Mouse (Mus musculus) testis, postnatal 14 days (tissue): ENCODE results near the gene Atg4d.
A peak's percentile ranks its signal among the peaks of the same experiment; 100 is the strongest.
"Not testable (repeated sequence)": the region's sequence is repeated elsewhere in the genome, so short reads cannot be mapped to it uniquely, and the experiment has no call there.

Source experiments
- DNase-seq: peaks from one replicate; pipeline ENCODE4 v3.0.0; 2021; ENCODE audit warnings: low spot score

Gene Atg4d

GRCm38 (mm10) chr9:21274336-21274735 lies 9.2 kb downstream of the Atg4d start:
- DNase-seq, result no peak

- no peak for DNase-seq
These were observed 10.1 kb downstream of the Atg4d start for GRCm38 (mm10) chr9:21275013-21275710.

- no peak for DNase-seq
These were observed 10.6 kb downstream of the Atg4d start for GRCm38 (mm10) chr9:21275727-21276126.

- DNase-seq, result no peak
These were observed 11.2 kb downstream of the Atg4d start for GRCm38 (mm10) chr9:21276307-21276706.

GRCm38 (mm10) chr9:21277776-21278175 lies 12.7 kb downstream of the Atg4d start:
- no peak for DNase-seq

- no peak for DNase-seq
These were observed 18.5 kb downstream of the Atg4d start for GRCm38 (mm10) chr9:21283591-21283990.

- no peak for DNase-seq
These were observed 18.9 kb downstream of the Atg4d start for GRCm38 (mm10) chr9:21283994-21284393.

GRCm38 (mm10) chr9:21286753-21287152 lies 21.7 kb downstream of the Atg4d start:
- no peak for DNase-seq

- DNase-seq, result peak; percentile 97
These were observed 22.7 kb downstream of the Atg4d start, which contains the start of gene Kri1 for GRCm38 (mm10) chr9:21287571-21288402. Gene Kri1 (minus strand): TSS chr9:21287969.

- no peak for DNase-seq
These were observed 23.6 kb downstream of the Atg4d start for GRCm38 (mm10) chr9:21288404-21289336.

GRCm38 (mm10) chr9:21289337-21289671 lies 24.2 kb downstream of the Atg4d start:
- DNase-seq, result no peak

- no peak for DNase-seq
These were observed 25.5 kb downstream of the Atg4d start for GRCm38 (mm10) chr9:21290589-21290988.

- peak; percentile 100 for DNase-seq
These were observed 26.1 kb downstream of the Atg4d start, which contains the start of gene Cdkn2d for GRCm38 (mm10) chr9:21291022-21291787. Gene Cdkn2d (minus strand): TSS chr9:21291407.

- DNase-seq, result not testable (repeated sequence)
These were observed 26.8 kb downstream of the Atg4d start for GRCm38 (mm10) chr9:21291868-21292267.

- DNase-seq, result no peak
These were observed 27.2 kb downstream of the Atg4d start for GRCm38 (mm10) chr9:21292271-21292670.

GRCm38 (mm10) chr9:21299014-21299413 lies 33.9 kb downstream of the Atg4d start:
- no peak for DNase-seq

GRCm38 (mm10) chr9:21305065-21305464 lies 40.0 kb downstream of the Atg4d start:
- no peak for DNase-seq

GRCm38 (mm10) chr9:21309150-21309741 lies 44.2 kb downstream of the Atg4d start:
- peak; percentile 75 for DNase-seq

GRCm38 (mm10) chr9:21311695-21312094 lies 46.6 kb downstream of the Atg4d start:
- no peak for DNase-seq

- DNase-seq, result no peak
These were observed 47.0 kb downstream of the Atg4d start, which contains the start of gene Ap1m2 for GRCm38 (mm10) chr9:21312134-21312533. Gene Ap1m2 (minus strand): TSS chr9:21312337.

- DNase-seq, result peak; percentile 86
These were observed 48.3 kb downstream of the Atg4d start for GRCm38 (mm10) chr9:21313394-21313793.
